Mouse (Mus musculus): ENCODE results near the gene Rngtt. TPM values are rescaled to one million over a fixed set of nuclear protein-coding genes. Genes with fewer than 3 reads are reported as not detected.

Rngtt gene
- polyA plus RNA-seq, 1 experiment from 2014 or later = 41.7 TPM

- DNase-seq (ENCODE audit: low spot score) (no peak), ATAC-seq (replicated peaks; ENCODE audit: insufficient number of reproducible peaks, low FRiP score, low TSS enrichment, low read depth) (no peak)
- H3K4me3 ChIP-seq (ENCODE audit: low read depth, low read length) = no peak overlapping the region
- no peak overlapping the region for H3K9ac ChIP-seq (replicated peaks; ENCODE audit: low read length)
- no peaks in the 10 kb centered on the region for H3K9me3 ChIP-seq (replicated peaks; ENCODE audit: control insufficient read depth, low read length)
- no peaks in the 10 kb centered on the region for H3K4me1 ChIP-seq (ENCODE audit: control insufficient read depth, insufficient read depth, low read length)
- H3K4me2 ChIP-seq (ENCODE audit: low read depth, low read length) = no peak overlapping the region
- no peaks in the 10 kb centered on the region for H3K27me3 ChIP-seq (ENCODE audit: control insufficient read depth, insufficient read depth, low read length)
- H3K36me3 ChIP-seq (replicated peaks; ENCODE audit: control insufficient read depth, insufficient read depth, low read depth, low read length) = no peaks in the 10 kb centered on the region
- no peak overlapping the region for H3K27ac ChIP-seq (replicated peaks; ENCODE audit: low read depth, low read length)
- WGBS = 69% methylated on average over 13 of the region's 13 CpGs
Measured at GRCm38 (mm10) chr4:33544755-33545576, 234.9 kb downstream of the Rngtt start.

GRCm38 (mm10) chr4:33545577-33545879 is 235.4 kb downstream of the Rngtt start:
- no peak overlapping the region for H3K4me2 ChIP-seq (ENCODE audit: low read depth, low read length)
- no peak overlapping the region for H3K4me3 ChIP-seq (ENCODE audit: low read depth, low read length)
- no peak overlapping the region for H3K27ac ChIP-seq (replicated peaks; ENCODE audit: low read depth, low read length)
- H3K36me3 ChIP-seq (replicated peaks; ENCODE audit: control insufficient read depth, insufficient read depth, low read depth, low read length) = no peaks in the 10 kb centered on the region
- H3K9me3 ChIP-seq (replicated peaks; ENCODE audit: control insufficient read depth, low read length) = no peaks in the 10 kb centered on the region
- ATAC-seq (replicated peaks; ENCODE audit: insufficient number of reproducible peaks, low FRiP score, low TSS enrichment, low read depth) (no peak), DNase-seq (ENCODE audit: low spot score) (peak; percentile 13)
- 52% methylated on average over 6 of the region's 6 CpGs for WGBS
- no peaks in the 10 kb centered on the region for H3K27me3 ChIP-seq (ENCODE audit: control insufficient read depth, insufficient read depth, low read length)
- no peak overlapping the region for H3K9ac ChIP-seq (replicated peaks; ENCODE audit: low read length)
- no peaks in the 10 kb centered on the region for H3K4me1 ChIP-seq (ENCODE audit: control insufficient read depth, insufficient read depth, low read length)

GRCm38 (mm10) chr4:33546278-33546677 is 236.2 kb downstream of the Rngtt start:
- DNase-seq (ENCODE audit: low spot score) = no peak
- H3K9me3 ChIP-seq (replicated peaks; ENCODE audit: control insufficient read depth, low read length) = no peaks in the 10 kb centered on the region
- H3K27me3 ChIP-seq (ENCODE audit: control insufficient read depth, insufficient read depth, low read length) = no peaks in the 10 kb centered on the region
- no peaks in the 10 kb centered on the region for H3K4me1 ChIP-seq (ENCODE audit: control insufficient read depth, insufficient read depth, low read length)
- H3K4me2 ChIP-seq (ENCODE audit: low read depth, low read length) = no peak overlapping the region
- no peak for ATAC-seq (replicated peaks; ENCODE audit: insufficient number of reproducible peaks, low FRiP score, low TSS enrichment, low read depth)
- no peak overlapping the region for H3K9ac ChIP-seq (replicated peaks; ENCODE audit: low read length)
- 79% methylated on average over 11 of the region's 11 CpGs for WGBS
- no peaks in the 10 kb centered on the region for H3K36me3 ChIP-seq (replicated peaks; ENCODE audit: control insufficient read depth, insufficient read depth, low read depth, low read length)
- H3K4me3 ChIP-seq (ENCODE audit: low read depth, low read length) = no peak overlapping the region
- no peak overlapping the region for H3K27ac ChIP-seq (replicated peaks; ENCODE audit: low read depth, low read length)

- H3K27me3 ChIP-seq (ENCODE audit: control insufficient read depth, insufficient read depth, low read length) = no peaks in the 10 kb centered on the region
- H3K9ac ChIP-seq (replicated peaks; ENCODE audit: low read length) = no peak overlapping the region
- no peak overlapping the region for H3K4me3 ChIP-seq (ENCODE audit: low read depth, low read length)
- H3K4me2 ChIP-seq (ENCODE audit: low read depth, low read length) = no peak overlapping the region
- no peak for DNase-seq (ENCODE audit: low spot score)
- H3K27ac ChIP-seq (replicated peaks; ENCODE audit: low read depth, low read length) = no peak overlapping the region
- no peaks in the 10 kb centered on the region for H3K36me3 ChIP-seq (replicated peaks; ENCODE audit: control insufficient read depth, insufficient read depth, low read depth, low read length)
- 85% methylated on average over 8 of the region's 8 CpGs for WGBS
- no peak for ATAC-seq (replicated peaks; ENCODE audit: insufficient number of reproducible peaks, low FRiP score, low TSS enrichment, low read depth)
- no peaks in the 10 kb centered on the region for H3K9me3 ChIP-seq (replicated peaks; ENCODE audit: control insufficient read depth, low read length)
- no peaks in the 10 kb centered on the region for H3K4me1 ChIP-seq (ENCODE audit: control insufficient read depth, insufficient read depth, low read length)
Measured at GRCm38 (mm10) chr4:33547315-33547929, 237.3 kb downstream of the Rngtt start.

- Histone ChIP-seq H3K36me3 (replicated peaks; ENCODE audit: control insufficient read depth, insufficient read depth, low read depth, low read length) (no peaks in the 10 kb centered on the region), H3K27ac (replicated peaks; ENCODE audit: low read depth, low read length) (no peak overlapping the region), H3K4me2 (ENCODE audit: low read depth, low read length) (no peak overlapping the region), H3K27me3 (ENCODE audit: control insufficient read depth, insufficient read depth, low read length) (no peaks in the 10 kb centered on the region), H3K9me3 (replicated peaks; ENCODE audit: control insufficient read depth, low read length) (no peaks in the 10 kb centered on the region), H3K4me3 (ENCODE audit: low read depth, low read length) (no peak overlapping the region), H3K4me1 (ENCODE audit: control insufficient read depth, insufficient read depth, low read length) (no peaks in the 10 kb centered on the region), H3K9ac (replicated peaks; ENCODE audit: low read length) (no peak overlapping the region)
- ATAC-seq (replicated peaks; ENCODE audit: insufficient number of reproducible peaks, low FRiP score, low TSS enrichment, low read depth) (0 out of 2 replicates have a peak, but pooled peaks have one; percentile 20), DNase-seq (ENCODE audit: low spot score) (no peak)
- 47% methylated on average over 5 of the region's 5 CpGs for WGBS
Measured at GRCm38 (mm10) chr4:33549606-33550005, 239.5 kb downstream of the Rngtt start.

Small RNA genes within 50 kb of the gene (microRNA-seq; reads per million reads assigned to microRNA genes)
- gene Mir8118 (ENCODE audit: borderline number of aligned reads) = not detected

Other genes with a start within 250 kb of the Rngtt start
- gene Gabrr2, start 247.3 kb upstream of the Rngtt start, polyA plus RNA-seq (2014; fragmentation: Nextera tagmentation; extraction: Ambion mirVana) = 0.43 TPM in 1 of 2 replicates, not detected in the other
- gene Gabrr1, start 177.8 kb upstream of the Rngtt start, polyA plus RNA-seq (2014; fragmentation: Nextera tagmentation; extraction: Ambion mirVana) = 0.15 TPM in 1 of 2 replicates, not detected in the other
- gene Pm20d2, start 120.6 kb upstream of the Rngtt start, polyA plus RNA-seq (2014; fragmentation: Nextera tagmentation; extraction: Ambion mirVana) = 0.48 and 1.1 TPM in 2 replicates
- 8.5 and 10.8 TPM in 2 replicates for gene Srsf12, start 101.3 kb upstream of the Rngtt start, polyA plus RNA-seq (2014; fragmentation: Nextera tagmentation; extraction: Ambion mirVana)
- 115 TPM in 2 replicates for gene Pnrc1, start 20.1 kb upstream of the Rngtt start, polyA plus RNA-seq (2014; fragmentation: Nextera tagmentation; extraction: Ambion mirVana)